Mouse (Mus musculus) layer of hippocampus, adult 9-11 months (tissue): ENCODE measurements around the gene Morn3.

Source experiments
- DNase-seq: peaks from one replicate; pipeline ENCODE4 v3.0.0; 2022

Morn3 gene

DNA sequence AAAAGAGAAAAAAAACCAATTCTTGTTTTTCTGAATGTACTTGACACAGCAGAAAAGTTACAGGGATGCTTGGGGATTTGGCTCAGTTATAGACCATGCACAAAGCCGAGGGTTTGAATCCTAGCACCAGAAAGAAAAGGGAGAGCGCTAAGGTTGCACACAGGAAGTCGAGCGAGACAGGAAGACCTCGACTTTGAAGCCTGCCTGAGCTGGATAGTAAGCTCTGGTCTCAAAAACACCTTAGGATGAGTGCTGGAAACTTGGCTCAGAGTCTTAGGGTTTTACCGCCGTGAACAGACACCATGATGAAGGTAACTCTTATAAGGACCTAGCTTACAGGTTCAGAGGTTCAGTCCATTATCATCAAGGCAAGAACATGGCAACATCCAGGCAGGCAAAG, 25.4 kb downstream of the Morn3 start:
- no peak for DNase-seq

DNA sequence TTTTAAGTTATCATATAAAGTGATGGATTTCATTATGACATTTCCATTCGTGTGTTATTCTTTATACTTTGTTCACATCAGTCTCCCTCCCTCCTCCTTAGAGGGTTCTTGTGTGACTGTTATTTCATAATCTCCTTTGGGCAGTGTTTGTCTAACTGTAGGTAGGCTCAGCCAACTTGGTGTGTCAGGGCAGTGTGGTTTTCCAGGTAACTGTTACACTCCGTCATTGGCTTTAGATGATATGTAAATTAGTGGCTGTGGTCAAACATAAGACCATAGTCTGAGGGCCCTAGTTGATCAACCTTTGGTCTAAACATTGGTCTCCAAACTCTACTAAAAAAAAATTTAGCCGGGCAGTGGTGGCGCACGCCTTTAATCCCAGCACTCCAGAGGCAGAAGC, 26.4 kb downstream of the Morn3 start:
- no peak for DNase-seq

DNA sequence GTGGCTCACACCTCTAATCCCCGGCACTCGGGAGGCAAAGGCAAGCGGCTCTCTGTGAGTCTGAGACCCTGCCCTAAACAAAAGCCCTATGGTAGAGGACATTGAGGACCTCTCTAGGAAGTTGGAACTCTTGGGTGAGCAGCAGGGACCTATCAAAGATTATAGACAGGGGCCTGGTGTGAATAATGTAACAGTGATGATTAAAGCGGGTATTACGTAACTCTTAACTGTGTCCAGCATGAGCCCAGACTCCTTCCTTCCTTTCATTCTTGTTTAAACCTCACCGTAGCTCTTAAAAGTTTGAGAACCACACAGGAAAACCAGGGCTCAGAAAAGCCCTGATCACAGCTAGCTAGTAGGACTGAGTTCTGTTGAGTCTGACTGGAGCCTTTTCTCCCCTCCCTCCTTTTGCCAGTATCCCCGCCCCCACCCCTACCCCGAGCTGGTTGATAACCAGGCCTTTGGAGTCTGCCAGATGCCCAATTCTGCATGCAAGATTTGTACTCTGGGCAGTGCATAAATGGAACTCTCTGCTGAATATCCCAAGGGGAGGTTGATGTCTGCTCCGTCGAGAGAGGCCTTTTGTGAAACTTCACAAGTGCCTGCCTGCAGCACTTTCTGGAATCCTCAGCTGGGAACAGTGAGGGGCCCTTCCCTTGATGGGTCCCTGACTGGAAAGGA, 27.3 kb downstream of the Morn3 start:
- no peak for DNase-seq

DNA sequence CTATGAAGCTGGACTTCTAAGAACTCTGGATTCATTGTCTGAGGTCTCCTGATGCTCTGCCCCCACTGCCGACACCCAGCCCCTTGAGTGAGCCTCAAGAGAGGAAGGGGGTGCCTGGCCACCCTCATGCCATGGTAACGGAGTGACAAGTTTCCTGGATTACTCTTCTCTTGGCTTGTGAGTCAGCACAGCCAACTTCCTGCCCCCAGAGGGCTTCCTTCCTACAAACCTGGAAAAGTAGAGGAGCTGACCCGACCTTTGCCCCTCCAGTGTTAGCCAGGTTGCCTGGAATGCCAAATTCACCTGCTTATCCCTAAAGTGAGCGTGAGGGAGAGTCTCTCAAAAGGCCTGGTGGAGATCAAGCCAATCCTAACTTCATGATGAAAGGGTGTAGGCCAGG, 29.3 kb downstream of the Morn3 start:
- DNase-seq = no peak

DNA sequence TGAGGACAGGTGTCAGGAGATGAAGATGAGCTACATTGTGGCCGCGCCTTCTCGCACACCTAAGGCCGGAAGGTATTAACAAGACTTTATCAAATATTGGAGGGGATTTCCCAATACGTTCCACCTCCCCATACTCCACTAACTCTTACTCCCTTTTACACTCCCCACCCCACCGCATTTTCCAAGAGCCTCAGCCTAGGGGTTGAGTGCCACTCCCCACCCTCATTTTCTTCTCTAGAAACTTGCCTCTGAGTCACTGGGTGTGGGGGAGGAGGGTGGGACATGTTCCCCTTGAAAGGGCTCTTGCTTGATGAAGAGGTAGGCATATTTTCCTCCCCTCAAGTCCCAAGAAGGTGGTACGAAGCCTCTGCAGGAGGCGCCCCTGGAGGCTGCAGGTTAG, 30.9 kb downstream of the Morn3 start:
- no peak for DNase-seq

DNA sequence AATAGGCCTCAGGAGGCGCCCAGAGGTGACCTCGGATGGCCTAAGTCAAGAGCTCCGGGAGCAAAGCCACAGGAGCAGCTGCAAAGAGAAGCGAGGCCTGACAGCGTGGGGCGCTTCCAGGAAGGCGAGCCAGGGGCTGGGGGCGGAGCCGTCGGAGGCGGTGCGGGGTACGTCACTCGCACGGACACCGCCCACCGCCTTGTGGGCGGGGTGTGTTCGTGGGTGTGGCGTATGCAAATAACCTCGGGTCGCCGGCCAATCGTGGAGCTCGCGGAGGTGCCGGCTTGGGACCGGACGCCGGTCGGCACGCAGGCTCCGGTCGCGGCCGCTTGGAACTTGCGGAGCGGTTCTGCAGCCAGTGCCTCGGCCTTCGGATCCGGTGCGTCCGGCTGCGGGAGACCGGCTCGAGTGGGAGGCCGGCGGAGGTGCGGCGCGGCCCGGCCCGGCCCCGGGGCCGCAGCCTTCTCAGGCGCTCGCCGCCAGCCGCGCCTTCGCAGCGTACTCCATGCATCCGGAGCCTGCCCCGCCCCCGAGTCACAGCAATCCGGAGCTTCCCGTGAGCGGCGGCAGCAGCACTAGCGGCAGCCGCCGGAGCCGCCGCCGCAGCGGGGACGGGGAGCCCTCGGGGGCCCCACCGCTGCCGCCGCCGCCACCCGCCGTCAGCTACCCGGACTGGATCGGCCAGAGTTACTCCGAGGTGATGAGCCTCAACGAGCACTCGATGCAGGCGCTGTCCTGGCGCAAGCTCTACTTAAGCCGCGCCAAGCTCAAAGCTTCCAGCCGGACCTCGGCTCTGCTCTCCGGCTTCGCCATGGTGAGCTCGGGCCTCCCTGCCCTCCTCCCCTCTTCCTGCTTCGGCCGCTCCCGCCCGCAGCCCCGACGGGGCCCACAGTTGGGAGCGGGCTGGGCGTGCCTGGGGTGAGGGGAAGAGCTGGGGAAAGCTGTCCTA, 31.8 kb downstream of the Morn3 start, which contains the start of gene Orai1:
Orai1 (plus strand) TSS at position 322 of the 949 bp plus-strand sequence.
- DNase-seq = peak; percentile 98

DNA sequence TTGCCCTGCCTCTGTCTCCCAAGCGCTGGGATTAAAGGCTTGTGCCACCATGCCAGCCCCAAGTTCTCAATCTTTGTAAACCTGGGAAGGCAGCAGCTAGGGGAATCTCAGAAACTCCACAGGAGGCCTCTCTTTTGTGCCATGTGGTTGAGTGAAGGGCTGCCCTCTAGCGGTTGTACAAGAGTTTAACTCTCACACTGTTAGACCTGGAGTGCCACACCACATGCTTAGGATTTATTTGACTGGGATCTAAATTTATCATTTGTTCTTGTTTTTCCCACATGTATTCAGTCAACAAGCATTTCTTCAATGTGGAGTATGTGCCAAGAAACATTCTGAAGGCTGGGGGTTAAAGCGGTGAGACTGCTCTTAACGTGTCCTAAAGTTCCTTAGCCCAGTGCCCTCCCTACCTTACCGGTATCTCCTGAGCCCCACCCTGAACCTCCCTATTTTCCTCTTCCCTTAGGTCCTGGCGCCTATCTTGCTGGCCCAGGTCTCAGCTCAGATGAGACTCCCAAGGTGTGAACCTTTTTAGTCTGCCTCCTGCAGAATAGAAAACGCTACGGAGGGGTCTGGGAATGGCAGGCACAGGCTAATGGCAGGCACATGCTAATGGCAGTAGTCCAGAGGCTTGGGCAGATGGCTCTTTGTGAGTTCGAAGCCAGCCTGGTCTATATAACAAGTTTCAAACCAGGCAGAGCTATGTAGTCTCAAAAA, 33.1 kb downstream of the Morn3 start:
- peak; percentile 75 for DNase-seq

DNA sequence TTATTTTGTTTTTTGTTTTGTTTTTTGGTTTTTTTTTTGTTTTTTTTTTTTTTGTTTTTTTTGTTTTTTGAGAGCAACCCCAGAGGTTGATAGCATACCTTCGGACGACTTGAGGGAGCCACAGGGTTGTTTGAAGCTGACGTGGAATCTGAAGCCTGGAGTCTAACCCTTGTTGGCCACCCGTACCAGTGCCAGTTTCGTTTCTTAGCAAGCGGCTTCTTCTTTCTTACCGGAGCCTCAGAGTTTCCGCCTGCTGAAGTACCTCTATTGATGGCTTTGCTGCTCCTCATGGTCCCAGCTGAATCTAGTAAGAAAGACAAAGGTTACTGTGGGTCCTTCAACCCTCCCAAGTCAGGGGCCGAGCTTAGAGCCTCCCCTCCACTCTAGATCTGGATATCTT, 35.1 kb downstream of the Morn3 start:
- DNase-seq = no peak

DNA sequence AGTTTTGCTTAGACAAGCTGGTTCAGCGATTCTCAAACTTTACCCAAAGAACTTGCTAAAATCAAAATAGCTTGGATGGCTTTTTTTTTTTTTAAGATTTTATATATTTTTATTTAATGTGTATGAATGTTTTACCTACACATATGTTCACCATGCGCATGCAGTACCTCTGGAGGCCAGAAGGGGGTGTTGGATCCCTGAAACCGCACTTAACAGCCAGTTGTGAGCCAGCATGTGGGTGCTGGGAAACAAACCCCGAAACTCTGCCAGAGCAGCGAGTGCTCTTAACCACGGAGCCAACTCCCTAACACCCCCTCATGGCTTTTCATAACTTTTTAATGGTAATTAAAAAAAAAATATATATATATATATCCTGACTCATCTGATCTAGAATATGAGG, 36.0 kb downstream of the Morn3 start:
- no peak for DNase-seq

DNA sequence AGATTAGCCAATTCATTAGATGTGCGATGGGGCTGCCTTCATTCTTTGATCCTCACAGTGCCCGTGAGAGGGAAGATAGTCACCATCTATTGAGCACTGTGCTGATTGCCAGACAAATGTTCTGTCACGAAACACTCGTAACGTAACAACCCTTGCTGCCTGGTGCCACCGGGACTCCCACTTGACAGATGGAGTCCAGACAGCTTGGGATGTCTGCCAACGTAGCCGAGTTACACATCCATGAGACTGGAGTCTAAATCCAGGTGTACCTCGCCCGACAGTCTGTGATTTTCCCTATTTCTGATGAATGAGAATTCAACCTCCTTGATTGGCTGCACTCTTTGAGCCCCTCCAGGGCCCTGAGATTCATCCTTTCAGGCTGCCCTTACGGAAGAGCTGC, 36.9 kb downstream of the Morn3 start:
- DNase-seq = no peak

DNA sequence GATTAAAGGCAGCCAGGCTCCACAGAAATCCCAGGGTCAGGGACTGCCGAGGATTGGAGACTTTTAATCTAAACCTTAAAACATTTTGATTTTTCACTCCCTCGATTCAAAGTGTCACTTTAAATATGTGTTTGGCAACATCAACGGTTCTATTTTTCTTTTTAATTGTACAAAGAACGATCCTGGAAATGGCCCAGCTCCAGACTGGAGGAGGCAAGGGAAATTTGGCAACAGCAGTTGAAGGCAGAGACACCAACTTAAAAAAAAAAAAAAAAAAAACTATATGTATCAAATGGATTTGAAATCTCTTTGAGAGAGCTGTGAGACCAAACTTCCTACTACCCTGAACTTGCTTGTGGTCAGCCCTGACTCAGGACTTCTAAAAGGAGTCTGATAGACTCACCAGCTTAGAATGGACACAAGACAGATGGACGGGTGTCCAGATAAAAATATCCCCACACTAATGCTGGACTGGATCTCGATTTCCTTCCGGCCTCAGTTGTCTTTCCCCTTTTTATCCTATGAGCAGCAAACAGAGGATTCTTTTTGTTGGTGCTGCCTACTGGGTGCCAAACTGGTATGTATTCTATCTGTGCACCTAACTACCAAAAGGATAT, 37.8 kb downstream of the Morn3 start:
- peak; percentile 78 for DNase-seq

DNA sequence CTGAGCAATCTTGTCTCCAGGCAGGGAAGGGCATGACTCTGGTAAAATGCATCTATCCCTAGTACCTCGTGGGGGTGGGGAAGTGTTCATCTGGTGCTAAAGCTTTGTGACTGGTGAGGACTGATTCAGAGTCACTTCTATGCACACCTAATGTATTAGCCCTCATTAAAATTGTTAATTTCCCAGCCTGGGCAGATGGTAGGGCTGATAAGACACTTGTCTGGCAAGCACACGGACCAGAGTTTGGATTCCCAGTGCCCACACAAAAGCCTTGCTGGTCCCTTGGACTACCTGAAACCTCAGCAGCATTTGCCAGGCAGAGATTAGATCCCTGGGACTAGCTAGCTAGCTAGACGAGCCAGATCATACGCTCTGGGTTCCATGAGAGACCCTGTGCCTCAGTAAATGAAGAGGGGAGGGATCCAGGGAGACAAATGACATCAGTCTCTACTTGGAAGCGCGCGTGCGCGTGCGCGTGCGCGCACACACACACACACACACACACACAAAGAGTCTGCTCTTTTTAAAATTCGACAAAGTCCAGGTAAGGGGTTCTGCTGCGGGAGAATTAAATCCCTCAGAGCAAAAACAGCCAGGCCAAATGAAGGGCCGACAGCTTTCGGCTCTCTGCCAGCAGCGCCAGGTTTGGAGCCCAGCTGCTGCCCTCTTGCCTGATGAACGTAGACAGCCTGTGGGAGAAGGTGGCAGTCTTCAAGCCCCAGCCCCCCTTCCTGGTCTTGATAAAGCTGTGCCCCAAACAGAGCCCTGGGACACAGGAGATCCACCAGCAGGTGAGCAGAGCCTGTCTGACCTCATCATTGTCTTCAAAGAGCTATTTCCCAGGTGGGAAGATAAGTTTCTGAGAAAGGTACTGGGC, 40.9 kb downstream of the Morn3 start:
- DNase-seq = no peak

DNA sequence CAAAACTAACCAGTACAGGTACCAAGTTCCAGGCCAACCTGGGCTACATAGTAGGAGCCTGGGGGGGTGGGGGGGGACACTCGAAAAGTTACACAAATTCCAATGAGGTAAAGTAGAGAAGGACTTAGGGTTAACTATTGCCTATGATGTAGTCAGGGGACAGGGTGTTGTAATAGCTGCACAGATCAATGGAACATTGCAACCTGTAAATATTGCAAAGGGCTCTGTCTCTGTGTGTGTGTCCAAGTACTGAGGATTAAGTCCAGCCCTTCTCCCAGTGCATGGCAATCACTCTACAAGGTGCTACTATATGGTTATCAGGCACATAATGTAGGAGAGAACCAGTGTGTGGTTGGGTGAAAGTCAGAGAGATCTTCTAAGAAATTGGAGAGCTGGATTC, 45.9 kb downstream of the Morn3 start:
- DNase-seq = no peak

DNA sequence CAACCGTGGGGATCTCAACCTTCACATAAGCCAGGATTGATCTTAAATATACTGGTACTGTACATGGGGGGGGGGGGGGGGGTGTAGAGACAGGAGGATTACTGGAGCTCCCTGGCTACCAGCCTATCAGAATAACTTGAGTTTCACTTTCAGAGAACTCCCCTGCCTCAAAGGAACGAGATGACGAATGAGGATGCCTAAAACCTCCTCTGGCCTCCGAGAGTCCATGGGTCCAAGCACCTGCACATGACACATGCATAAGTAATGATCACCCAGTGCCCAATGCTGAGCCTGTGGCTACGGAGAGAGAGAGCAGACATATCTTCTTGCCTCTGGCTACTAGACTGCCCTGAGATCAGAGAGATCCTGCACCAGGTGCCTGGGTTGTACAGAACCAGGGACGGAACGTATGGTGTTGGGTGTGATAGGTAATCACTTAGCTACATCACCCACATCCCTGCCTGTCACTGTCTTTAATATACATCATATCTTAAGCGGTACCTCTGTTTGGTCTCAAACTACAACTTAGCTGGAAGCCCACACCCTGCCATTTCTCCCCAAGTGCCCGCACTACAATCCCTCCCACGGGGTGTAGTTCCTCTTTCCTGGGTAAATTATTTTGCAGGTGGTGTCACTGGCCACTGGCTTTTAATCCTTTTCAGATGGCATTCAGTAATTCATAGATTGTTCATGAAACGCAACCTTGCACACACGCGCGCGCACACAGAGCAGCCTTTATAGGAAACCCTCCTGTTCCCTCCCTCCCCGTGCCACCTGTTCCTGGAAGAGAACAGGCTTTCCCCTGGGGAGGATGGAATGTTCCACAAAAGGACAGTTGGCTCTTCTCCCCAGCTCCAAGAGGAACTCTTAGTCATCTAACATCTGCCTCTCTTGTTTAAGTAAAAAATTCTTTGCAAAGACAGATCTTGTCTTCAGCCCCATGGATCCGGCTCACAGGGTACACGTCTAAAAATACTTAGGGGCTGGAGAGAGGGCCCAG, 49.3 kb downstream of the Morn3 start:
- DNase-seq = peak; percentile 81

DNA sequence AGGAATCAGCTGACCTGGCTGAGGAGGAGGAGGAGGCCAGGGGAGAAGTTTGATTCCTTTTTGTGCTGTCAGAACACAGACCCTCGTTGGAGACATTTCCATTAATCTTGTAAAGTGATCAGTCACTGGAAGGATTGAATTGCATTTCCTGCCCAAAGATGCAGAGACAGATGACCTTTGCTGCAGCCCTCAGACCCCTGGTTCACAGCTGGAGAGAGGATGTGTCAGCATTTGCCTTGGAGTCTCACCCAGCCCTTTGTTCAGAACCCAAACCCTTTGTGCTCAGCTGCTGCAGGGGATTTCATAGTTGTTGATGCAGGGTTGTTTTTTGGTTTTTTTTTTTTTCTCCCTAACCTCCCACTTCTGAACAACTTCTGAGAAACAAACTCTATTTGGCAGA, 51.9 kb downstream of the Morn3 start:
- DNase-seq = no peak

DNA sequence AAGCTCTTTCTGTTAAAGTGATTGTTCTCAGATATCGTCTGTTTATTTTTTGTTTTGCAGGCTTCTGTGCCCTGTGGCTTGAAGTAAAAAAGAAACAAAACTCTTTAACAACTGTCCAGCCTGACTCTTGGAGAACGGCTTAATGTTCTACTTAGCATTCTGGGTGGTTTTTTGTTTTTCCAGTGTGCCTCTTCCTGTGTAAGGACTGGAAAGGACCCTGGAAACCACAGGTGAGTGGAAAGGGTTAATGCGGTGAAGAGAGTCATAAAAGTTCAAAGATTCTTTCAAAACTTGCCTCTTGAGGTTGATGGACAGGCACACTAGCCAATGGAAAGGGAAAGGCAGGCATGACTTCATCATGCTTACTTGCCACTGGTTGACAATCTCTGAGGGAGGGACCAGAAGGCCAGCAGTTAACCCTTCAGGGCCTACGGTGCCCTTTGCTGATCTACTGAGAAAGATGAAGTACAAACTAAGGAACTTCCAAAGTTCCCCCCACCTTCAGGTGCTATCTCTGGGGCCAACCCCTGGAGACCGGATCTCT, 52.4 kb downstream of the Morn3 start:
- DNase-seq = peak; percentile 87

DNA sequence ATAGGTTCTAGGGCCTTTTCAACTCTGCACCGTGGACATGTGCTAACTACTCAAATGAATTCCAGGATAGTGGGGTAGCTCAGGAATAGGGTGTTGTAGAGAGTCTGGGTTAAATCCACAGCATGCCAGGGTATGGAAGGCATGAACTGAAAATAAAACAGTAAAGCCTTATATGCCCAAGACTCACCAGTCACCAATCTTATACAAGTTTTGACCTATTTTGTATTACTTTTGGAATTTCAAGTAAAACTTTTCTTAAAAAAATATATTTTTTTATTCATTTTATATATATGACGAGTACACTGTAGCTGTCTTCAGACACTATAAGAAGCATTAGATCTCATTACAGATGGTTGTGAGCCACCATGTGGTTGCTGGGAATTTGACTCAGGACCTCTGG, 53.0 kb downstream of the Morn3 start:
- no peak for DNase-seq

DNA sequence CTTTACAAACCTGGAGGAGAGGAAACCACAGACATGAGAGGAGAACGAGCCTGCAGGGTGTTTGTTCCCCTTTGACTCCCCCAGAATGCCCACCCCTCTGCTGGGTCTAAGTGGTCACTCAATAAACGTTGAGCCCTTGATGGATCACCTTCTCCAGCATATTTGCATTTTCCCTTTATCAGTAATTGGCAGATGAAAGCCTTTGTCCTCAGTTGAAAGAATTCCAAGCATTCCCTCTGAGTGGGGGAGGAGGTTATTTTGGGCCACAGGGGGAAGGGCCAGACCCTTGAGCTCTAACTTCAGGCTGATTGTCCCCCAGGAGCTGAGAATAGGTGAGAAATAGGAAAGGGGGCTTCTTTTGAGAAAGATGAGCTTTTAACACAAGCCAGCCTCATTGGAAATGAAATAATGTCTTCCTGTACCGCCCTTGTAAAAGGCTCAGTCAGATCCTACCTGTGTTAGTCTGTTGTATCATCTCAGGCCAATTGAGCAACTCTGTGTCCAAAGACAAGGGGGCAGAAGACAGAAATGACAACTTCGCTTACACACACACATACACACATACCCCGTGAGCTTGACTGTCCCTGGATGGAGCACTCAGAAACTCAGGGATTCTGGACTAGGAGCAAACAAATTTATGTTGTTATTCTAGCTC, 55.3 kb downstream of the Morn3 start:
- no peak for DNase-seq

DNA sequence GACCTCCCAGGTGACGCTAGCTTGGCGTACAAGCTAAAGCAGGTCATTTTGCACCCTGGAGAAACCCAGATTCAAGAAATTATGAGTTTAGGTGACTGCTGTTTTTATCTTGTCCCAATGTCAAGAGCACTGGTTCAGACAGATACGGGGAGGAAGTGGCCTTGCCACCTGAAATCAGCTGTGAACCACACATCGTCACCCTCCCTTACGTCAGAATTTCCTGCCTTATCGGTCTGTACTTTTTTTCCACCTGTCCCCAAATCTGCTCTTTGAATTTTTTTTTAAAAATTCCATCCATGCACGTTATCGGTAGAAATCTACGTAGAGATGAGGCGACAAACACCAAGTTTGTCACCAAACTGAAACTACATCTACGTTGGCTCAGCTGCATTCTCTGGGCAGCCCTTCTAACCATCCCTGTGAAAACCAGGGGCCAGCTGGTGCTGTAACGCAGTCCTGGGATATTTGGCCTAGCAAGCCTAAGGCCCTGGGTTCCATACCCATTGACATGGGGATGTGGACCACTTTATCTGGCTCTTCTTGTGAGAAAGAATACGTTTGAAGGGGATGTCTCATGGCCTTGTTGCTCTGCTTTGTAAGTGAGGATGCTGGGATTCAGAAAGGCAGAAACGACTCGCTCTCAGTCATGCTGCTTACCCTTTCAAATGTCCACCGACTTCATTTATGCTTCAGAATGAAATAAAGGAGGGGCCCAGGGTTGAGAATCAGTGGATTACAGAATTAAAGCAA, 56.2 kb downstream of the Morn3 start:
- DNase-seq = no peak
